Mouse (Mus musculus) liver, embryonic 14 days (tissue): ENCODE measurements around the gene Vmn1r176. TPM values are rescaled to one million over a fixed set of nuclear protein-coding genes. Genes with fewer than 3 reads are reported as not detected.

Experiments
- polyA plus RNA-seq: library from polyadenylated mRNA; depleted of rRNA; stranded (reverse); fragments of >200 nt; gene quantifications from 2 replicates; pipeline ENCODE4 v1.2.3, GENCODE M21; 2012; rRNA removed

The Vmn1r176 gene
- polyA plus RNA-seq: not detected in 2 replicates

GRCm38 (mm10) chr7:23837272-23837671, at the start of gene Vmn1r176:
TSS of gene Vmn1r176 (minus strand) at chr7:23837372.

GRCm38 (mm10) chr7:23866349-23866748, 29.2 kb upstream of the Vmn1r176 start, which contains the start of gene Vmn1r177:
TSS of gene Vmn1r177 (minus strand) at chr7:23866449.

GRCm38 (mm10) chr7:23810543-23810942, 26.6 kb downstream of the Vmn1r176 start, which contains the start of gene Vmn1r175:
TSS of gene Vmn1r175 (minus strand) at chr7:23810643.

Other genes starting within 250 kb of the Vmn1r176 start
- not detected in 2 replicates for gene Vmn1r170, start 231.2 kb downstream of the Vmn1r176 start, polyA plus RNA-seq
- not detected in 2 replicates for gene Vmn1r171, start 206.7 kb downstream of the Vmn1r176 start, polyA plus RNA-seq
- not detected in 2 replicates for gene Vmn1r172, start 179.1 kb downstream of the Vmn1r176 start, polyA plus RNA-seq
- not detected in 2 replicates for gene Vmn1r173, start 136.7 kb downstream of the Vmn1r176 start, polyA plus RNA-seq
- not detected in 2 replicates for gene Vmn1r174, start 85.1 kb downstream of the Vmn1r176 start, polyA plus RNA-seq
- not detected in 2 replicates for gene Vmn1r175, start 26.7 kb downstream of the Vmn1r176 start, polyA plus RNA-seq
- not detected in 2 replicates for gene Vmn1r177, start 29.1 kb upstream of the Vmn1r176 start, polyA plus RNA-seq
- not detected in 2 replicates for gene Vmn1r178, start 54.6 kb upstream of the Vmn1r176 start, polyA plus RNA-seq
- gene Vmn1r179, start 89.6 kb upstream of the Vmn1r176 start, polyA plus RNA-seq: not detected in 2 replicates
- not detected in 2 replicates for gene Vmn1r180, start 113.3 kb upstream of the Vmn1r176 start, polyA plus RNA-seq
- gene Vmn1r181, start 137.2 kb upstream of the Vmn1r176 start, polyA plus RNA-seq: not detected in 2 replicates
- not detected in 2 replicates for gene V1rd19, start 164.3 kb upstream of the Vmn1r176 start, polyA plus RNA-seq
- gene Vmn1r183, start 215.9 kb upstream of the Vmn1r176 start, polyA plus RNA-seq: not detected in 2 replicates
- gene Zfp180, start 244.6 kb upstream of the Vmn1r176 start, polyA plus RNA-seq: 8.7 and 10.0 TPM in 2 replicates